Mouse (Mus musculus): ENCODE results near the gene Add2. TPM values are rescaled to one million over a fixed set of nuclear protein-coding genes. Genes with fewer than 3 reads are reported as not detected.

Add2 gene
- polyA plus RNA-seq, 1 experiment, result 1.7 TPM

GRCm38 (mm10) chr6:86050586-86051268 is 22.2 kb downstream of the Add2 start:
- Histone ChIP-seq H3K36me3 (ENCODE audit: control insufficient read depth, insufficient read depth, low read length) (no peaks in the 10 kb centered on the region), H3K4me3 (ENCODE audit: control insufficient read depth, low read depth, low read length) (no peak overlapping the region), H3K27me3 (ENCODE audit: control insufficient read depth, insufficient read depth, low read length) (no peaks in the 10 kb centered on the region), H3K27ac (ENCODE audit: control insufficient read depth, insufficient read depth, low read depth, low read length) (no peak overlapping the region), H3K4me1 (ENCODE audit: control insufficient read depth, insufficient read depth, low read length) (no peaks in the 10 kb centered on the region)
- TF ChIP-seq CTCF (IDR thresholded peaks at IDR 0.05; ENCODE audit: control insufficient read depth, insufficient read depth, insufficient replicate concordance, low read depth, low read length) (no peak), POLR2A (IDR thresholded peaks at IDR 0.05; ENCODE audit: control insufficient read depth, low read depth, low read length) (no peak)

- Histone ChIP-seq H3K27me3 (ENCODE audit: control insufficient read depth, insufficient read depth, low read length) (no peaks in the 10 kb centered on the region), H3K4me1 (ENCODE audit: control insufficient read depth, insufficient read depth, low read length) (no peaks in the 10 kb centered on the region), H3K4me3 (ENCODE audit: control insufficient read depth, low read depth, low read length) (no peak overlapping the region), H3K36me3 (ENCODE audit: control insufficient read depth, insufficient read depth, low read length) (no peaks in the 10 kb centered on the region), H3K27ac (ENCODE audit: control insufficient read depth, insufficient read depth, low read depth, low read length) (no peak overlapping the region)
- TF ChIP-seq CTCF (IDR thresholded peaks at IDR 0.05; ENCODE audit: control insufficient read depth, insufficient read depth, insufficient replicate concordance, low read depth, low read length) (no peak), POLR2A (IDR thresholded peaks at IDR 0.05; ENCODE audit: control insufficient read depth, low read depth, low read length) (no peak)
Measured at GRCm38 (mm10) chr6:86052032-86052459, 23.6 kb downstream of the Add2 start.

- Histone ChIP-seq H3K4me3 (ENCODE audit: control insufficient read depth, low read depth, low read length) (no peak overlapping the region), H3K4me1 (ENCODE audit: control insufficient read depth, insufficient read depth, low read length) (no peaks in the 10 kb centered on the region), H3K36me3 (ENCODE audit: control insufficient read depth, insufficient read depth, low read length) (no peaks in the 10 kb centered on the region), H3K27ac (ENCODE audit: control insufficient read depth, insufficient read depth, low read depth, low read length) (no peak overlapping the region), H3K27me3 (ENCODE audit: control insufficient read depth, insufficient read depth, low read length) (no peaks in the 10 kb centered on the region)
- TF ChIP-seq POLR2A (IDR thresholded peaks at IDR 0.05; ENCODE audit: control insufficient read depth, low read depth, low read length), result no peak
- TF ChIP-seq CTCF (IDR thresholded peaks at IDR 0.05; ENCODE audit: control insufficient read depth, insufficient read depth, insufficient replicate concordance, low read depth, low read length), result no peak
Measured at GRCm38 (mm10) chr6:86052556-86052955, 24.1 kb downstream of the Add2 start.

- Histone ChIP-seq H3K36me3 (ENCODE audit: control insufficient read depth, insufficient read depth, low read length) (no peaks in the 10 kb centered on the region), H3K27me3 (ENCODE audit: control insufficient read depth, insufficient read depth, low read length) (no peaks in the 10 kb centered on the region), H3K4me3 (ENCODE audit: control insufficient read depth, low read depth, low read length) (no peak overlapping the region), H3K27ac (ENCODE audit: control insufficient read depth, insufficient read depth, low read depth, low read length) (no peak overlapping the region), H3K4me1 (ENCODE audit: control insufficient read depth, insufficient read depth, low read length) (no peaks in the 10 kb centered on the region)
- TF ChIP-seq POLR2A (IDR thresholded peaks at IDR 0.05; ENCODE audit: control insufficient read depth, low read depth, low read length) (no peak), CTCF (IDR thresholded peaks at IDR 0.05; ENCODE audit: control insufficient read depth, insufficient read depth, insufficient replicate concordance, low read depth, low read length) (no peak)
Measured at GRCm38 (mm10) chr6:86053099-86053498, 24.6 kb downstream of the Add2 start.

- Histone ChIP-seq H3K27ac (ENCODE audit: control insufficient read depth, insufficient read depth, low read depth, low read length) (no peak overlapping the region), H3K27me3 (ENCODE audit: control insufficient read depth, insufficient read depth, low read length) (no peaks in the 10 kb centered on the region), H3K36me3 (ENCODE audit: control insufficient read depth, insufficient read depth, low read length) (no peaks in the 10 kb centered on the region), H3K4me1 (ENCODE audit: control insufficient read depth, insufficient read depth, low read length) (no peaks in the 10 kb centered on the region), H3K4me3 (ENCODE audit: control insufficient read depth, low read depth, low read length) (no peak overlapping the region)
- no peak for TF ChIP-seq CTCF (IDR thresholded peaks at IDR 0.05; ENCODE audit: control insufficient read depth, insufficient read depth, insufficient replicate concordance, low read depth, low read length)
- no peak for TF ChIP-seq POLR2A (IDR thresholded peaks at IDR 0.05; ENCODE audit: control insufficient read depth, low read depth, low read length)
Measured at GRCm38 (mm10) chr6:86053594-86053993, 25.1 kb downstream of the Add2 start.

DNA sequence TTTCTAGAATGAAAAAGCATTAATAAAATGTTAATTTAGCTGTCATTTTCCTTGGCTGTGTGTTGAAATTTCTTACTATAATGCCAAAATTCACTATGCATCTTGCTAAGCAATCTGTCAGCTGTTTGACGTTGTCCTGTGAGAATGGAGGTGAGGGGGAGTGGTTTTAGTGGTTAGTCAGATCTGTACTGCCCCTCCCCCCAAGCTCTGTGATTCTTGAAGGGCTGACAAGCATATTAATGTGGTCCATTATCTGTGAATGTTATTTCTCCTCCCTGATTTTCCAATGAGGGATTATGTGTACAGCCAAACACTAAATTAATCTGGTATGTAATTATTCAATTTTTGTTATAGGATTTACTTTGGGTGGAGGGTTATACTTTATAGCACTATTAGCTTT is 30.0 kb downstream of the Add2 start:
- no peak overlapping the region for H3K27ac ChIP-seq (ENCODE audit: control insufficient read depth, insufficient read depth, low read depth, low read length)
- no peaks in the 10 kb centered on the region for H3K4me1 ChIP-seq (ENCODE audit: control insufficient read depth, insufficient read depth, low read length)
- TF ChIP-seq POLR2A (IDR thresholded peaks at IDR 0.05; ENCODE audit: control insufficient read depth, low read depth, low read length) (no peak), CTCF (IDR thresholded peaks at IDR 0.05; ENCODE audit: control insufficient read depth, insufficient read depth, insufficient replicate concordance, low read depth, low read length) (no peak)
- no peaks in the 10 kb centered on the region for H3K27me3 ChIP-seq (ENCODE audit: control insufficient read depth, insufficient read depth, low read length)
- no peaks in the 10 kb centered on the region for H3K36me3 ChIP-seq (ENCODE audit: control insufficient read depth, insufficient read depth, low read length)
- no peak overlapping the region for H3K4me3 ChIP-seq (ENCODE audit: control insufficient read depth, low read depth, low read length)

GRCm38 (mm10) chr6:86059151-86059853 is 30.8 kb downstream of the Add2 start:
- no peak overlapping the region for H3K27ac ChIP-seq (ENCODE audit: control insufficient read depth, insufficient read depth, low read depth, low read length)
- no peak overlapping the region for H3K4me3 ChIP-seq (ENCODE audit: control insufficient read depth, low read depth, low read length)

More at GRCm38 (mm10) chr6:86059151-86059853, 30.8 kb downstream of the Add2 start:
- Histone ChIP-seq H3K36me3 (ENCODE audit: control insufficient read depth, insufficient read depth, low read length) (no peaks in the 10 kb centered on the region), H3K4me1 (ENCODE audit: control insufficient read depth, insufficient read depth, low read length) (no peaks in the 10 kb centered on the region), H3K27me3 (ENCODE audit: control insufficient read depth, insufficient read depth, low read length) (no peaks in the 10 kb centered on the region)
- no peak for TF ChIP-seq POLR2A (IDR thresholded peaks at IDR 0.05; ENCODE audit: control insufficient read depth, low read depth, low read length)
- TF ChIP-seq CTCF (IDR thresholded peaks at IDR 0.05; ENCODE audit: control insufficient read depth, insufficient read depth, insufficient replicate concordance, low read depth, low read length), result no peak
